Mouse (Mus musculus): ENCODE measurements around the gene Gm5460. TPM values are rescaled to one million over a fixed set of nuclear protein-coding genes. Genes with fewer than 3 reads are reported as not detected.

Gene Gm5460
- total RNA-seq (2023), result not detected

DNA sequence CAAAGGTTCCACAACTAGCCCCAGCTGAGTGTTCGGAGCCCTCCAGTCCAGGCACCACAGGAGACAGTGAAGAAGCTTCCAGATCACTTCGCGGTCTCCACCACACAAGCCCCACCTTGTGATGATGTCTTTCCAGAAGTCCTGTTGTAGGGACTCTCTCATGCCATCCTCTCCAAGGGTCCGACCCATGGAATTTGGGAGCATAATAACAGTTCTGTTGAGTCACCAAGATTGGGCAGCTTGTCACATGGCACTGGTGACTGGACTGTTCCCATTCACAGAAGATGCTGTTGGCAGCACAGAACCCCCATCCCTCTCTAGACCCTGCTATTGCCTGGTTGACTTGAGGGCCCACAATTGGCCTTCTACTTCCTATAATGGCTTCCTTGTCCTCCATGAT is at the start of gene Gm5460:
TSS of gene Gm5460 (plus strand) at position 378 of the 400 bp plus-strand sequence.

DNA sequence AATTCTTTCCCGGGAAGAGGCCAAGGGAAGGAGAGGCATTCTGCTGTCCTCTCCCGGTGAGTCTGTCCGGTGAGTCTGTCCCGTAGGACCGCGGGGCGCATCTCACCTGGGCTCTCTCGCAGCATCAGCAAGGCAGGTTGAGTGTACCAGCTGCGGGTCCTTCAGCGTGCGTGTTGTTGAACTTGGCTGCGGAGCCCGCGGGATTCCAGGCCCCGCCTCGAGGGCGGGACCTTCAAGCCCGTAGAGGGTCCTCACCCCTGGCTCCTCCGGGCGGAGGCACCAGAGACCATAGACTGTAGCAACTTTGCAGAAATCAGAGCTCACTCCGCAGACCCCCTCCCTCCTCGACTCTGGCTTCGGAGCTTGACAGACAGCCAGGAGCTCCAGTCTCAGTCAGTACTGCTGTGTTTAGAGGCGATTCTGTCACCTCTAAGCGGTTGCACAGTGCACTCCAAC is 37.9 kb upstream of the Gm5460 start, which contains the start of gene Zfp488:
TSS of gene Zfp488 (minus strand) at position 161 of the 456 bp plus-strand sequence.

DNA sequence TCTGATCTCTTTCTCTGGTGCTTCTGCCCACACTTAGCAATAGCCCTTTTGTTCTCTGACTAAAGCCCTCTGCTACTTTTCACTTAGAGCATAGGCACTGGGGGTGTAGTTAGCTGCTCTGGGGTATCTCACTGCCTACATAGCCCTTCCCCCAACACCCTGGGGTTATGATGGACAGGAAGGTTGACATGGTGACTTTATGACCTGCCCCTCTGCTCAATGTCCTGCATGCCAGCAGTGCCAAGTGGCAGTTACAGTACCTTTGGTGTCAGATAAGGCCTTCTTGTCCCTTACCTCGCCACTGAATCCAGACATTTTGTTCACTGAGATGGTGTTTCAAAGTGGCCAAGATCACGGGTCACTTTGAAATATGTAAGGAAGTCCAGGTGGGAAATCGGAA is 1.5 kb upstream of the Gm5460 start, which contains the start of gene Gm30083:
TSS of gene Gm30083 (minus strand) at position 120 of the 400 bp plus-strand sequence.

DNA sequence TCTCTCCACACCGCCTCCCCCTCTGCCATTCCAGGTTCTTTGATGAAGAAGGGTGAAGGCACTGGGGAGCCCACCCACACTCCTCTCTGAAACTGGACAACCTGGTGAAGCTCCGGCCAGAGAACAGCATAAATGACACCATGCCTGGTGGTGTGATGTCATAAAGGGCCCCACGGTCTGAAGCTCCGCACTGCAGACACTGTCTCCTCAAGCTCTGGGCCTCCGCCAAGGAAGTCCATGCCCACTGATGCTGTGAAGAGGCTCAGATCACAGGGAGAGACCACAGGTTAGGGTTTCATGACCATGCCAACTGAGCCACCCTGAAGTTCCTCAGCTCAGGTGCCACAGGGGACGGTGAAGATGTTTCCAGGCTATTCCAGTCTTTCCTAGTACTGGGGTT is 36.0 kb downstream of the Gm5460 start, which contains the start of gene Antxrl:
TSS of gene Antxrl (plus strand) at position 192 of the 400 bp plus-strand sequence.

DNA sequence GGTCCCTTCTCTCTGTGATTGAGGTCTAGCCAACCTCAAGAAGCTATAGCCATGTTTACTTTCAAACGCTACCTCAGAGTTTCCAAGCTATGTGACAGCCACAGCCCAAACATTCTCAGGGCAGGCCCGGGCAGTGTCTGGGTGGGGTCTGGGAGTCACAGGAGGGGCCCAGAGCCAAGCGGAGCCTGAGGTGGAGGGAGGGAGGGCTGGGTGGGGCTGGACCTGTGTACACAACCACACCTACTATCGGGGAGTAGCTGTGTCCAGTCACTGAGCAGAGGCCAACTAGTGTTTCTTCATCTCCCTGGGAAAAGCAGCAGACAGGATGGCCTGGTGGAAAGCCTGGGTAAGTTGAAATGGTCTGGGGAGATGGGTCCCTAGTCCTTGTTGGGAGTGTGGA is 69.2 kb downstream of the Gm5460 start, which contains the start of gene Anxa8:
TSS of gene Anxa8 (plus strand) at position 251 of the 400 bp plus-strand sequence.

Other genes with a start within 250 kb of the Gm5460 start
- not detected for gene Gdf10, start 93.2 kb upstream of the Gm5460 start, total RNA-seq (2023)
- not detected for gene Gdf2, start 75.7 kb upstream of the Gm5460 start, total RNA-seq (2023)
- gene Rbp3, start 62.8 kb upstream of the Gm5460 start, total RNA-seq (2023), result not detected
- 0.29 TPM for gene Zfp488, start 38.0 kb upstream of the Gm5460 start, total RNA-seq (2023)
- not detected for gene Gm30083, start 1.6 kb upstream of the Gm5460 start, total RNA-seq (2023)
- gene Antxrl, start 35.9 kb downstream of the Gm5460 start, total RNA-seq (2023), result not detected
- not detected for gene Anxa8, start 69.2 kb downstream of the Gm5460 start, total RNA-seq (2023)
- not detected for gene A630023A22Rik, start 86.0 kb downstream of the Gm5460 start, total RNA-seq (2023)
- gene Npy4r, start 135.7 kb downstream of the Gm5460 start, total RNA-seq (2023), result not detected
- gene Gprin2, start 184.9 kb downstream of the Gm5460 start, total RNA-seq (2023), result 0.09 TPM
- not detected for gene Syt15, start 202.8 kb downstream of the Gm5460 start, total RNA-seq (2023)

Measured in CD4-positive naive resting alpha-beta T cell, adult 76 days (primary cell).